Mouse (Mus musculus) stomach, embryonic 14.5 days (tissue): Measurements from ENCODE around the gene Oxt. TPM values are rescaled to one million over a fixed set of nuclear protein-coding genes. Genes with fewer than 3 reads are reported as not detected.

Experiments
- ATAC-seq: fragments of 200-750 bp; cut with Nextera tagmentation; 2 replicates; pipeline ENCODE4 v1.8.0; 2017; ENCODE audit warnings: low read depth, moderate TSS enrichment; ENCODE audit not compliant: insufficient number of reproducible peaks, insufficient read depth, low FRiP score
- H3K27ac ChIP-seq: fragments of 300-500 bp; sonication (generic); 2 replicates; pipeline ENCODE4 v1.5.1; 2014; ENCODE audit warnings: mild to moderate bottlenecking, low read length, moderate library complexity, mixed read lengths
- H3K27me3 ChIP-seq: fragments of 300-500 bp; sonication (generic); 2 replicates; pipeline ENCODE4 v1.6.1; 2014; ENCODE audit warnings: low read length, control low read depth, mixed read lengths; ENCODE audit not compliant: control insufficient read depth, insufficient read depth
- H3K36me3 ChIP-seq: fragments of 300-500 bp; sonication (generic); 2 replicates; pipeline ENCODE4 v1.6.1; 2014; ENCODE audit warnings: mild to moderate bottlenecking, control low read depth, low read length, moderate library complexity, mixed read lengths; ENCODE audit not compliant: control insufficient read depth, insufficient read depth
- H3K4me1 ChIP-seq: fragments of 300-500 bp; sonication (generic); 2 replicates; pipeline ENCODE4 v1.6.1; 2014; ENCODE audit warnings: low read length, control low read depth, mixed read lengths; ENCODE audit not compliant: control insufficient read depth, insufficient read depth
- H3K4me2 ChIP-seq: fragments of 300-500 bp; sonication (generic); replicated peaks from 2 replicates; pipeline ENCODE4 v1.6.1; 2014; ENCODE audit warnings: low read depth, low read length, control low read depth
- H3K4me3 ChIP-seq: fragments of 300-500 bp; sonication (generic); 2 replicates; pipeline ENCODE4 v1.5.1; 2014; ENCODE audit warnings: low read depth, low read length, control low read depth
- H3K9ac ChIP-seq: fragments of 300-500 bp; sonication (generic); replicated peaks from 2 replicates; pipeline ENCODE4 v1.6.1; 2014; ENCODE audit warnings: low read depth, mild to moderate bottlenecking, control low read depth, low read length, moderate library complexity, mixed read lengths
- H3K9me3 ChIP-seq: fragments of 300-500 bp; sonication (generic); 2 replicates; pipeline ENCODE4 v1.6.1; 2016; ENCODE audit warnings: low read depth, low read length, control low read depth; ENCODE audit not compliant: control insufficient read depth
- WGBS: fragments of 180-500 bp; shearing (Covaris S2); extraction: QIAGEN DNeasy Blood & Tissue Kit; methylation state at CpG from one replicate; pipeline ENCODE4 v1.1.7; 2014; 5-methylcytosine and 5-hydroxymethylcytosine counted together
- microRNA-seq: library from miRNA; unstranded; fragments of <30 nt; microRNA quantifications from one replicate; pipeline ENCODE4, GENCODE M21; 2016
- polyA plus RNA-seq: library from polyadenylated mRNA; unstranded; fragments of >200 nt; fragmentation: Nextera tagmentation; extraction: Ambion mirVana; gene quantifications from 2 replicates; pipeline ENCODE4 v1.2.1, GENCODE M21; 2014

Gene Oxt
- polyA plus RNA-seq, 1 experiment from 2014 or later, result not detected

DNA sequence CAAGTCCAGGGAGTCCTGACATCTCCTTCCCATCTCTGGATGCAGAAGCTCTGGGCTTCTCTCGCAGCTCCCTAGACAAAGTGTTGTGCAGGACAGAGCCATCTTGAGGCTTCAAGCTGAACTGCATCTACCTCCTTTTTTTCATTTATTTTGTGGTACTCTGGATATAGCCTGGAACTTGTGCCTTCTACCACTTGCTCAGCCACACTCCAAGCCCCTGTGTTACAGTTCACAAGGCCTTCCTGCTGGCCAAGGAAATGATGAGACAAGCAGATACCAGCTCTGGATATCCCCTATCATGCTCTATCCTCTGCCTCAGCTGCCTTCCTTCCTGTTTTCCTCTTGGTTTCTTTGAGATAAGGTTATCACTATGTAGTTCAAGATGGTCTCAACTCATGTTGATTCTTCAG is 21.6 kb downstream of the Oxt start:
- no peak overlapping the region for H3K4me3 ChIP-seq
- no peak for ATAC-seq
- no peaks in the 10 kb centered on the region for H3K4me1 ChIP-seq
- no peak overlapping the region for H3K4me2 ChIP-seq
- H3K36me3 ChIP-seq, result peaks cover 26% of the 10 kb centered on the region
- H3K9ac ChIP-seq, result no peak overlapping the region
- no peaks in the 10 kb centered on the region for H3K27me3 ChIP-seq
- no peaks in the 10 kb centered on the region for H3K9me3 ChIP-seq
- WGBS, result 0% methylated on average over 1 of the region's 1 CpGs
- no peak overlapping the region for H3K27ac ChIP-seq

DNA sequence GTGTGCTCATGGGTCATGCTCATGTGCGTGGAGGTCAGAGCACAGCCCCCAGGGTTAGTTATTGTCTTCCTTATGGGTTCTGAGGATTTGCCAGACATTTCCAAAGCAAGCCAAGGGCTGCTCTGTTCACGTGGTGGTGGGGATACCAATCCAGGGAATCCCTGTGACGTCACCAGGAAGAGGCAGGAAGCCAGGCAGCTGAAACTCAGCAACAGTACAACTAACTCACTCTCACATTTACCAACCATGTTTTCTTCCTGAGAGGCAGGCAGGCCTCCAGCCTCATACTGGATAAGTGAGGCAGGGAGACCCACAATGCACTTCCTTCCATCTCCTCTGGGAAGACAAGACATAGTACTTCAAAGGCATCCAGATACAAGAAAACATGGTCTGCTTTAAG is 22.4 kb downstream of the Oxt start:
- no peak overlapping the region for H3K9ac ChIP-seq
- H3K36me3 ChIP-seq, result peaks cover 31% of the 10 kb centered on the region
- no peak for ATAC-seq
- no peaks in the 10 kb centered on the region for H3K27me3 ChIP-seq
- no peak overlapping the region for H3K4me3 ChIP-seq
- H3K4me2 ChIP-seq, result no peak overlapping the region
- WGBS, result 83% methylated on average over 3 of the region's 3 CpGs
- no peaks in the 10 kb centered on the region for H3K4me1 ChIP-seq
- H3K27ac ChIP-seq, result no peak overlapping the region
- H3K9me3 ChIP-seq, result no peaks in the 10 kb centered on the region

DNA sequence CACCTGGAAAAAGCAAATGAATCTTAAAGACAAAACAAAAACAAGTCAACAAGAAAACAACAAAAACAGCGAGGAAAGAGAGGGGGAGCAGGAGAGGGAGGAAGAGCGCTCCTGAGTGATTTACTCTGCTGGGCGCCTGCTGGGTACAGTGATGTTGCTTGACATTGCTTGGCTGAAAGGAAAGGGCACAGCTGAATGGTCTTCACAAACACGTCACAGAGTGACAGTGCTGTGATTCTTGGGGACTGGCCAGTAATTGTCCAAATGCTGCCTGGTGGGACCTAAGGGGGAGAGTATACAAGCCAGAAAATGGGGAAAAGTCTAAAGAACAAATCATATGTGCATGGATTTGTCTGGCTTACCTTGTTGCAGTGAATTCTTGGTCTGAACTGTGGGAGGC is 26.2 kb downstream of the Oxt start:
- Histone ChIP-seq H3K27ac (no peak overlapping the region), H3K4me3 (no peak overlapping the region), H3K9me3 (no peaks in the 10 kb centered on the region), H3K4me2 (no peak overlapping the region), H3K9ac (no peak overlapping the region), H3K36me3 (peaks cover 25% of the 10 kb centered on the region), H3K27me3 (no peaks in the 10 kb centered on the region), H3K4me1 (no peaks in the 10 kb centered on the region)
- no peak for ATAC-seq
- 88% methylated on average over 4 of the region's 4 CpGs for WGBS

DNA sequence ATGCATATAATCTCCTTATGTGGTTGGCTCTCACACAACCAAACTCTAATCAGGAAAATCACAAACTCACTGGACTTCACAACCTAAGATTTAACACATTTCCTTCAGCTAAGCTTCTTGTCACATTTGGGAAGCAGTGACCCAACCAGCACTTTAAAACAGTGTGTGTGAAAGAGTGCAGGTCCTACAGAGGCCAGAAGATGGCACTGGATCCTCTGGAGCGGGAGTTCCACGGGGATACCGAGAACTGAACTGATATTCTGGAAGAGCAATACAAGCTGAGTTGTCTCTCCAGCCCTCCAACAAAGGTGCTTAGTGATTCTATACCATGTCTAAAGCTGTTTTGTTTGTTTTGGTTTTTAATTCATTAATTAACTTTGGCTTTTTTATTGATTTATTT is 37.1 kb downstream of the Oxt start:
- H3K4me1 ChIP-seq, result no peaks in the 10 kb centered on the region
- no peaks in the 10 kb centered on the region for H3K27me3 ChIP-seq
- WGBS, result 66% methylated on average over 3 of the region's 3 CpGs
- H3K36me3 ChIP-seq, result peaks cover 35% of the 10 kb centered on the region
- H3K4me2 ChIP-seq, result no peak overlapping the region
- no peak overlapping the region for H3K9ac ChIP-seq
- no peak overlapping the region for H3K4me3 ChIP-seq
- no peak overlapping the region for H3K27ac ChIP-seq
- no peak for ATAC-seq
- H3K9me3 ChIP-seq, result no peaks in the 10 kb centered on the region

DNA sequence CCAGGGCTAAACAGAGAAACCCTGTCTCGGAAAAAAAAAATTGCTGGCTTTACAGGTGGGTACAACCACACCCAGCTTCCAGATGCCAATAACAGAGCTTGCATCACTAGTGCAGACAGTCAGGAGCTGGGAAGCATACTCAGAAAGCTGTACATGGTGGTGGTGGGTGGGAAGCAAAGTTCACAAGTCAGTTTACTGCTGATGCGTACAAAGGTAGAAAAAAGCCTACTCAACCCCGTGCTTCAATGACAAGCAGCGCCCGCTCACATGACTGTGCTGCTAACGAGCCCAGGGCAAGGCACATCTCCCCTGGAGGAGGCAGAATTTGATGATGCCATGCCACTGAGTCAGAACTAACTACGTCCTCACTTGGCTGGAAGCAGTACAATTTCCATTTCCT is 43.0 kb downstream of the Oxt start:
- no peak overlapping the region for H3K4me3 ChIP-seq
- no peak overlapping the region for H3K27ac ChIP-seq
- no peak for ATAC-seq
- WGBS, result 88% methylated on average over 7 of the region's 7 CpGs
- H3K9me3 ChIP-seq, result no peaks in the 10 kb centered on the region
- no peak overlapping the region for H3K4me2 ChIP-seq
- H3K9ac ChIP-seq, result no peak overlapping the region
- H3K4me1 ChIP-seq, result no peaks in the 10 kb centered on the region
- peaks cover 26% of the 10 kb centered on the region for H3K36me3 ChIP-seq
- H3K27me3 ChIP-seq, result no peaks in the 10 kb centered on the region

Small RNA genes within 50 kb of the gene (microRNA-seq; reads per million reads assigned to microRNA genes)
- not detected for gene Gm23876

Other genes starting within 250 kb of the Oxt start
- 44.2 and 46.7 TPM in 2 replicates for gene Cpxm1, start 178.6 kb upstream of the Oxt start, polyA plus RNA-seq
- 0.13 TPM in 1 of 2 replicates, not detected in the other for gene Gm28372, start 170.9 kb upstream of the Oxt start, polyA plus RNA-seq
- gene 1700020A23Rik, start 170.9 kb upstream of the Oxt start, polyA plus RNA-seq, result not detected in 2 replicates
- not detected in 2 replicates for gene Tmem239, start 169.7 kb upstream of the Oxt start, polyA plus RNA-seq
- 69.7 and 71.3 TPM in 2 replicates for gene Vps16, start 151.8 kb upstream of the Oxt start, polyA plus RNA-seq
- 12.4 and 12.9 TPM in 2 replicates for gene Pced1a, start 151.5 kb upstream of the Oxt start, polyA plus RNA-seq
- 110 and 115 TPM in 2 replicates for gene Ptpra, start 125.9 kb upstream of the Oxt start, polyA plus RNA-seq
- gene Mrps26, start 12.4 kb upstream of the Oxt start, polyA plus RNA-seq, result 85.6 and 86.2 TPM in 2 replicates
- not detected in 2 replicates for gene Avp, start 6.4 kb downstream of the Oxt start, polyA plus RNA-seq
- 17.1 and 17.9 TPM in 2 replicates for gene Fastkd5, start 53.9 kb downstream of the Oxt start, polyA plus RNA-seq
- 14.0 and 14.6 TPM in 2 replicates for gene Ubox5, start 53.9 kb downstream of the Oxt start, polyA plus RNA-seq
- gene Lzts3, start 66.6 kb downstream of the Oxt start, polyA plus RNA-seq, result 2.8 and 4.0 TPM in 2 replicates
- gene Ddrgk1, start 88.5 kb downstream of the Oxt start, polyA plus RNA-seq, result 65.7 and 66.6 TPM in 2 replicates
- 87.8 and 89.8 TPM in 2 replicates for gene Itpa, start 91.4 kb downstream of the Oxt start, polyA plus RNA-seq
- gene Slc4a11, start 121.3 kb downstream of the Oxt start, polyA plus RNA-seq, result 0.52 and 0.59 TPM in 2 replicates